Mouse (Mus musculus): ENCODE results near the gene Slc25a47.

The Slc25a47 gene

GRCm38 (mm10) chr12:108835840-108836409 lies at the start of gene Slc25a47, which contains the start of gene Slc25a29:
Gene Slc25a47 (plus strand): TSS chr12:108836046.
Gene Slc25a29 (minus strand): TSS chr12:108835883.
- DNase-seq (ENCODE audit: low spot score), result peak; percentile 90

- no peak for DNase-seq (ENCODE audit: low spot score)
These were observed 48.5 kb upstream of the Slc25a47 start for GRCm38 (mm10) chr12:108787329-108787728.

- DNase-seq (ENCODE audit: low spot score), result peak; percentile 76
These were observed 43.7 kb upstream of the Slc25a47 start for GRCm38 (mm10) chr12:108792152-108792545.

GRCm38 (mm10) chr12:108792546-108793452 lies 43.0 kb upstream of the Slc25a47 start, which contains the start of gene Yy1:
Gene Yy1 (plus strand): TSS chr12:108792973.
- peak; percentile 97 for DNase-seq (ENCODE audit: low spot score)

- DNase-seq (ENCODE audit: low spot score), result peak; percentile 30
These were observed 42.3 kb upstream of the Slc25a47 start for GRCm38 (mm10) chr12:108793453-108793941.

- DNase-seq (ENCODE audit: low spot score), result peak; percentile 73
These were observed 41.7 kb upstream of the Slc25a47 start for GRCm38 (mm10) chr12:108794078-108794711.

- DNase-seq (ENCODE audit: low spot score), result no peak
These were observed 40.8 kb upstream of the Slc25a47 start for GRCm38 (mm10) chr12:108794979-108795537.

- DNase-seq (ENCODE audit: low spot score), result no peak
These were observed 34.2 kb upstream of the Slc25a47 start for GRCm38 (mm10) chr12:108801613-108802012.

GRCm38 (mm10) chr12:108804388-108804787 lies 31.5 kb upstream of the Slc25a47 start:
- DNase-seq (ENCODE audit: low spot score), result no peak

- DNase-seq (ENCODE audit: low spot score), result no peak
These were observed 27.4 kb upstream of the Slc25a47 start for GRCm38 (mm10) chr12:108808465-108808864.

GRCm38 (mm10) chr12:108809771-108810170 lies 26.1 kb upstream of the Slc25a47 start:
- no peak for DNase-seq (ENCODE audit: low spot score)

- no peak for DNase-seq (ENCODE audit: low spot score)
These were observed 25.5 kb upstream of the Slc25a47 start for GRCm38 (mm10) chr12:108810309-108810708.

- no peak for DNase-seq (ENCODE audit: low spot score)
These were observed 24.7 kb upstream of the Slc25a47 start for GRCm38 (mm10) chr12:108811133-108811532.

GRCm38 (mm10) chr12:108812463-108812862 lies 23.4 kb upstream of the Slc25a47 start:
- no peak for DNase-seq (ENCODE audit: low spot score)

GRCm38 (mm10) chr12:108814470-108814869 lies 21.4 kb upstream of the Slc25a47 start:
- DNase-seq (ENCODE audit: low spot score), result no peak

GRCm38 (mm10) chr12:108816569-108816968 lies 19.3 kb upstream of the Slc25a47 start:
- DNase-seq (ENCODE audit: low spot score), result no peak

GRCm38 (mm10) chr12:108820461-108820860 lies 15.4 kb upstream of the Slc25a47 start:
- DNase-seq (ENCODE audit: low spot score), result no peak

- no peak for DNase-seq (ENCODE audit: low spot score)
These were observed 12.8 kb upstream of the Slc25a47 start for GRCm38 (mm10) chr12:108823036-108823435.

GRCm38 (mm10) chr12:108824225-108824874 lies 11.5 kb upstream of the Slc25a47 start:
- no peak for DNase-seq (ENCODE audit: low spot score)

- DNase-seq (ENCODE audit: low spot score), result no peak
These were observed 10.2 kb upstream of the Slc25a47 start for GRCm38 (mm10) chr12:108825561-108826224.
